Mouse (Mus musculus) kidney, embryonic 14.5 days (tissue): Measurements from ENCODE around the gene Srgap3. TPM values are rescaled to one million over a fixed set of nuclear protein-coding genes. Genes with fewer than 3 reads are reported as not detected.

Experiments used
- ATAC-seq: fragments of 200-750 bp; cut with Nextera tagmentation; 2 replicates; pipeline ENCODE4 v1.8.0; 2017; ENCODE audit warnings: moderate number of reproducible peaks, mild to moderate bottlenecking, moderate TSS enrichment, moderate library complexity; ENCODE audit not compliant: low FRiP score, low TSS enrichment
- H3K27ac ChIP-seq: fragments of 300-500 bp; sonication (generic); 2 replicates; pipeline ENCODE4 v1.5.1; 2014; ENCODE audit warnings: low read depth, mild to moderate bottlenecking, low read length, moderate library complexity, mixed read lengths
- H3K27me3 ChIP-seq: fragments of 300-500 bp; sonication (generic); 2 replicates; pipeline ENCODE4 v1.6.1; 2014; ENCODE audit warnings: mild to moderate bottlenecking, low read length; ENCODE audit not compliant: control insufficient read depth, insufficient read depth
- H3K36me3 ChIP-seq: fragments of 300-500 bp; sonication (generic); 2 replicates; pipeline ENCODE4 v1.6.1; 2014; ENCODE audit warnings: low read length, mixed read lengths; ENCODE audit not compliant: control insufficient read depth, insufficient read depth
- H3K4me1 ChIP-seq: fragments of 300-500 bp; sonication (generic); 2 replicates; pipeline ENCODE4 v1.6.1; 2014; ENCODE audit warnings: low read length, mixed read lengths; ENCODE audit not compliant: control insufficient read depth, insufficient read depth
- H3K4me2 ChIP-seq: fragments of 300-500 bp; sonication (generic); replicated peaks from 2 replicates; pipeline ENCODE4 v1.6.1; 2014; ENCODE audit warnings: low read depth, mild to moderate bottlenecking, low read length
- H3K4me3 ChIP-seq: fragments of 300-500 bp; sonication (generic); 2 replicates; pipeline ENCODE4 v1.5.1; 2014; ENCODE audit warnings: mild to moderate bottlenecking, low read length
- H3K9ac ChIP-seq: fragments of 300-500 bp; sonication (generic); 2 replicates; pipeline ENCODE4 v1.6.1; 2014; ENCODE audit warnings: low read depth, mild to moderate bottlenecking, low read length, moderate library complexity
- H3K9me3 ChIP-seq: fragments of 300-500 bp; sonication (generic); 2 replicates; pipeline ENCODE4 v1.6.1; 2016; ENCODE audit warnings: low read length; ENCODE audit not compliant: control insufficient read depth
- WGBS: fragments of 180-500 bp; shearing (Covaris S2); extraction: QIAGEN DNeasy Blood & Tissue Kit; methylation state at CpG from one replicate; pipeline ENCODE4 v1.1.7; 2014; 5-methylcytosine and 5-hydroxymethylcytosine counted together
- polyA plus RNA-seq: library from polyadenylated mRNA; unstranded; fragments of >200 nt; fragmentation: Nextera tagmentation; extraction: Ambion mirVana; gene quantifications from 2 replicates; pipeline ENCODE4 v1.2.1, GENCODE M21; 2014

The Srgap3 gene
- polyA plus RNA-seq, 1 experiment from 2014 or later, result 6.9 TPM

- H3K27ac ChIP-seq, result peak overlapping the region; percentile 30; the same call in 1 of the 2 replicates
- no peaks in the 10 kb centered on the region for H3K36me3 ChIP-seq
- 21% methylated on average over 5 of the region's 5 CpGs for WGBS
- H3K9me3 ChIP-seq, result no peaks in the 10 kb centered on the region
- no peak overlapping the region for H3K4me3 ChIP-seq
- H3K4me1 ChIP-seq, result peaks cover 17% of the 10 kb centered on the region
- H3K9ac ChIP-seq, result no peak overlapping the region
- H3K27me3 ChIP-seq, result no peaks in the 10 kb centered on the region
- ATAC-seq, result no peak; the same call in 1 of the 2 replicates
- H3K4me2 ChIP-seq, result no peak overlapping the region
These were observed 104.6 kb downstream of the Srgap3 start for GRCm38 (mm10) chr6:112842426-112842825.

DNA sequence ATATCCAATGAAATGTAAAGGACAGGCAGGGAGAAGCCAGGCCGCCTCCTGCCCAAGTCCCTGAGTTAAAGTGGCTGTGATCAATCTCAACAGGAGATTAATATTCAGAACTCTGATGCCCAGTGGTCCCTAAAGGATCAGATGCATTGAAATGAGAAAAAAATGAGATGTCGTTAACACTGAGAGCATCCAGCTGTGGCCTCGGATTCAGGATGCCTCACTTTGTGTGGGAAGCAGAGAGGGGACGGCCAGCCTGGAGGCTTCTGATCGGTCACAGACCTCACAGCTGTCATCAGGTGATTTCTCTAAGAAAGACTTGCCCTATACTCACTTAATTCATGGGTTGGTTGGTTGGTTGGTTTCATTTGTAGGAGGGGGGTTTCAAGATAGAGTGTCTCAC, 106.7 kb downstream of the Srgap3 start:
- peaks cover 17% of the 10 kb centered on the region for H3K4me1 ChIP-seq
- 40% methylated on average over 5 of the region's 5 CpGs for WGBS

GRCm38 (mm10) chr6:112839391-112839790, 107.7 kb downstream of the Srgap3 start:
- H3K9me3 ChIP-seq, result no peaks in the 10 kb centered on the region
- no peaks in the 10 kb centered on the region for H3K27me3 ChIP-seq
- no peak for ATAC-seq
- H3K36me3 ChIP-seq, result no peaks in the 10 kb centered on the region
- H3K9ac ChIP-seq, result no peak overlapping the region
- H3K4me3 ChIP-seq, result no peak overlapping the region
- 79% methylated on average over 3 of the region's 3 CpGs for WGBS
- H3K27ac ChIP-seq, result no peak overlapping the region
- peaks cover 14% of the 10 kb centered on the region for H3K4me1 ChIP-seq
- no peak overlapping the region for H3K4me2 ChIP-seq

More for the DNA sequence above, 106.7 kb downstream of the Srgap3 start:
- H3K9ac ChIP-seq, result no peak overlapping the region
- no peak for ATAC-seq
- H3K36me3 ChIP-seq, result no peaks in the 10 kb centered on the region
- no peaks in the 10 kb centered on the region for H3K9me3 ChIP-seq
- no peak overlapping the region for H3K27ac ChIP-seq
- no peak overlapping the region for H3K4me2 ChIP-seq
- H3K4me3 ChIP-seq, result no peak overlapping the region
- no peaks in the 10 kb centered on the region for H3K27me3 ChIP-seq

DNA sequence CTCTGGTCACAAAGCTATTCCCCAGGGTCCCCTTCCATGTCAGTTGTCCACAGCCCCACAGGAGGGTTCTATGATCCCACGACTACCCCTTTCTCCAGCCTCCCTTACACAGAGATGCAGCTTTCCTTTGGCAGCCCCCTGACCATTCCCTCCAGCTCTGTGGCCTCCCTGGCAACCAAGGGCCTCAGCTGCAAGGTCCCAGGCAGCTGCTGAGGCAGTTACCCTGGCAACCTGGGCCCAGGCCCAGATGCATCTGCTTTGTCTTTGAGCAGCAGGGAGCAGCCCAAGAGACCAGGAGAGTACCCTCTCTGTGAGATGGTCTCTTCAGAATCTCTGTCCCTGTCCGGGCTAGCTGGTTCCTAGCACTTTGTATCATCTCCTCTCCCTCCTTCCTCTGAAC, 108.2 kb downstream of the Srgap3 start:
- 73% methylated on average over 2 of the region's 2 CpGs for whole genome bisulfite sequencing
- no peak overlapping the region for H3K27ac ChIP-seq
- no peaks in the 10 kb centered on the region for H3K36me3 ChIP-seq
- H3K9ac ChIP-seq, result no peak overlapping the region
- no peak overlapping the region for H3K4me2 ChIP-seq
- H3K4me1 ChIP-seq, result peaks cover 18% of the 10 kb centered on the region
- H3K9me3 ChIP-seq, result no peaks in the 10 kb centered on the region
- no peak overlapping the region for H3K4me3 ChIP-seq
- no peaks in the 10 kb centered on the region for H3K27me3 ChIP-seq
- ATAC-seq, result no peak

DNA sequence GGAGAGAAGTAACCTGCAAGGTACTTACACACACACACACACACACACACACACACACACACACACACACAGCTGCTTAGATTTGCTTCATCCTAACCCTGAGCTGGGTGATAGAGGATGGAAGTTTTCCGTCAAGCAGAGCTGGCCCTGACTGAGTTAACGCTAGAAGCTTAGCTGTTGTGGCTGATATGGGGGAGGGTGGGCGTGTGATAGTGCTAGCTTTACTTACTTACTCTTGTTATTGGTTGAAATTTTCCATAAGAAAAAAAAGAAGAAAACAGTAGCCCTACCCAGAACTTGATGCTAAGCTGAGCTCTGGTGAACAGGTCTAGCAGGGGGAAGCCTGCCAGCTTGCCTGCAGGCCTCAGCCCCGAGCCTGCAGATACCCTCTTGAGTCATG, 110.4 kb downstream of the Srgap3 start:
- no peak for ATAC-seq
- Histone ChIP-seq H3K36me3 (no peaks in the 10 kb centered on the region), H3K9ac (no peak overlapping the region), H3K4me1 (peaks cover 8% of the 10 kb centered on the region; the same call in 1 of the 2 replicates), H3K27me3 (no peaks in the 10 kb centered on the region), H3K27ac (no peak overlapping the region), H3K4me3 (no peak overlapping the region), H3K4me2 (no peak overlapping the region), H3K9me3 (no peaks in the 10 kb centered on the region)
- WGBS, result 68% methylated on average over 4 of the region's 4 CpGs

- Histone ChIP-seq H3K9ac (no peak overlapping the region), H3K9me3 (no peaks in the 10 kb centered on the region), H3K4me3 (no peak overlapping the region), H3K4me1 (peaks cover 7% of the 10 kb centered on the region; the same call in 1 of the 2 replicates), H3K36me3 (no peaks in the 10 kb centered on the region), H3K27ac (no peak overlapping the region), H3K27me3 (no peaks in the 10 kb centered on the region), H3K4me2 (no peak overlapping the region)
- 75% methylated on average over 4 of the region's 4 CpGs for WGBS
- ATAC-seq, result no peak
These were observed 111.7 kb downstream of the Srgap3 start for GRCm38 (mm10) chr6:112835413-112835812.

DNA sequence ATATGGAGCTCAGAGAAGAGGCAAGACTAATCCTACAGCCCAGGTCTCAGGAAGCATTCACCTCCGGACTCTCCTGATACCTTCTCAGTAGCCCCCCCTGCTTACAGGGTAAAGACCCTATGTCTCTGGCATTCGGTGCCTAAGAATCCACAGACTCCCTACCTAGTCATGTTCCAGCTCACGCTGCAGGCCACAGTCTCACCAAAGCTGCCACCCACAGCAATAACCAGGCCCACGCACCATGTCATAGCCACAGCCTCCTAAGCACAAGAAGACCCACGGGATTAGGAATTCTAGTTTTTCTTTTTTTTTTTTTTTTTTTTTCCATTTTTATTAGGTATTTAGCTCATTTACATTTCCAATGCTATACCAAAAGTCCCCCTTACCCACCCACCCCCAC, 112.6 kb downstream of the Srgap3 start:
- Histone ChIP-seq H3K4me3 (no peak overlapping the region), H3K27ac (no peak overlapping the region), H3K9me3 (no peaks in the 10 kb centered on the region), H3K9ac (no peak overlapping the region), H3K36me3 (no peaks in the 10 kb centered on the region), H3K4me2 (no peak overlapping the region), H3K27me3 (no peaks in the 10 kb centered on the region), H3K4me1 (peaks cover 7% of the 10 kb centered on the region; the same call in 1 of the 2 replicates)
- no peak for ATAC-seq
- WGBS, result 92% methylated on average over 5 of the region's 5 CpGs

DNA sequence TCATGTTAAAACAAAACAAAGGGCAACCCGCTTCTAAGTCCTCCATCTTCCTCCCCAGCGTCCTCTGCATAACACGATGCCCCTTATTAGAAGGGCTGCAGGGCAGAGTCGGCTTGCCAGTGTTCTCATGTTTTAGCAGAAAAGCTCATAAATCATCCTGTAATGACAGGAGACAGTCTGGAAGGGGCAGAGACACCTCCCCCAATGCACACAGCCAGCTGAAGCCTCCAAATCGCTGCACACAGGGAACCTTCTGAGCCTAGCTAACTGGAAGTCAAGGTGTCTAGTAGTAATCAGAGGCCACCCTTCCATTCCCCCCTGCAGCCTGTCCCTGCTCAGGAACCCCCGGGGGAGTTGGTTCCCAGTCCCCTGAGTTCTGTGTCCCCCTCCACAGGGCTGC, 113.3 kb downstream of the Srgap3 start:
- 0 out of 2 replicates have a peak, but pooled peaks have one; percentile 39 for ATAC-seq
- no peaks in the 10 kb centered on the region for H3K9me3 ChIP-seq
- H3K4me2 ChIP-seq, result no peak overlapping the region
- 32% methylated on average over 6 of the region's 6 CpGs for WGBS
- no peaks in the 10 kb centered on the region for H3K27me3 ChIP-seq
- peaks cover 7% of the 10 kb centered on the region; the same call in 1 of the 2 replicates for H3K4me1 ChIP-seq
- no peak overlapping the region for H3K9ac ChIP-seq
- H3K36me3 ChIP-seq, result no peaks in the 10 kb centered on the region
- H3K27ac ChIP-seq, result no peak overlapping the region
- H3K4me3 ChIP-seq, result no peak overlapping the region

- ATAC-seq, result no peak
- Histone ChIP-seq H3K4me2 (no peak overlapping the region), H3K9ac (no peak overlapping the region), H3K9me3 (no peaks in the 10 kb centered on the region), H3K27me3 (no peaks in the 10 kb centered on the region), H3K36me3 (no peaks in the 10 kb centered on the region), H3K4me3 (no peak overlapping the region), H3K27ac (no peak overlapping the region), H3K4me1 (peaks cover 5% of the 10 kb centered on the region; the same call in 1 of the 2 replicates)
- 76% methylated on average over 12 of the region's 12 CpGs for WGBS
These were observed 117.9 kb downstream of the Srgap3 start for GRCm38 (mm10) chr6:112829196-112829595.
